Mouse (Mus musculus) MEL (cell line): ENCODE results near the gene Il6st. TPM values are rescaled to one million over a fixed set of nuclear protein-coding genes. Genes with fewer than 3 reads are reported as not detected.

Source experiments
- DNase-seq: peaks from one replicate; pipeline ENCODE4 v3.0.0; 2011; ENCODE audit warnings: low read depth, low spot score
- H3K27ac ChIP-seq: 2 replicates; pipeline ENCODE4 v1.5.1; 2012; ENCODE audit warnings: low read depth, mild to moderate bottlenecking, control low read depth, low read length, moderate library complexity; ENCODE audit not compliant: control insufficient read depth
- H3K27me3 ChIP-seq, 2 experiments: fragments of 150-350 bp in 1 of 2; sonication (generic) in 1 of 2; 2 replicates each; pipeline ENCODE4 v1.6.1; 2012; ENCODE audit warnings: low read length in 2 of 2, mild to moderate bottlenecking in 2 of 2, improper control_type of control experiment in 1 of 2, moderate library complexity in 1 of 2; ENCODE audit not compliant: insufficient read depth in 2 of 2, control insufficient read depth in 1 of 2
- H3K36me3 ChIP-seq, 2 experiments: 2 replicates each; pipeline ENCODE4 v1.6.1; 2012 to 2014; ENCODE audit warnings: low read length in 2 of 2, improper control_type of control experiment in 1 of 2, inconsistent platforms in 1 of 2, mild to moderate bottlenecking in 1 of 2; ENCODE audit not compliant: insufficient read depth in 2 of 2, control insufficient read depth in 1 of 2
- H3K4me1 ChIP-seq, 2 experiments: fragments of 150-350 bp in 1 of 2; sonication (generic) in 1 of 2; 2 replicates each; pipeline ENCODE4 v1.6.1; 2012; ENCODE audit warnings: low read length in 2 of 2, improper control_type of control experiment in 1 of 2, mild to moderate bottlenecking in 1 of 2; ENCODE audit not compliant: insufficient read depth in 2 of 2, control insufficient read depth in 1 of 2
- H3K4me3 ChIP-seq, 2 experiments: fragments of 150-350 bp in 1 of 2; sonication (generic) in 1 of 2; 2 replicates each; pipeline ENCODE4 v1.5.1; 2012; ENCODE audit warnings: low read depth in 2 of 2, low read length in 2 of 2, mild to moderate bottlenecking in 2 of 2, moderate library complexity in 2 of 2, control low read depth in 1 of 2, improper control_type of control experiment in 1 of 2; ENCODE audit not compliant: control insufficient read depth in 1 of 2, insufficient read depth in 1 of 2
- H3K79me2 ChIP-seq: 2 replicates; pipeline ENCODE4 v1.6.1; 2012; ENCODE audit warnings: mild to moderate bottlenecking, low read length, moderate library complexity; ENCODE audit not compliant: control insufficient read depth, poor library complexity, insufficient read depth
- H3K9ac ChIP-seq: 2 replicates; pipeline ENCODE4 v1.6.1; 2012; ENCODE audit warnings: low read depth, mild to moderate bottlenecking, control low read depth, low read length, moderate library complexity; ENCODE audit not compliant: control insufficient read depth, poor library complexity, severe bottlenecking
- H3K9me3 ChIP-seq: fragments of 150-350 bp; sonication (generic); replicated peaks from 2 replicates; pipeline ENCODE4 v1.6.1; 2012; ENCODE audit warnings: mild to moderate bottlenecking, low read length, improper control_type of control experiment, moderate library complexity; ENCODE audit not compliant: insufficient read depth
- CHD1 ChIP-seq: IDR thresholded peaks from 2 replicates; pipeline ENCODE4 v1.6.1; 2012; ENCODE audit warnings: low read depth, mild to moderate bottlenecking, inconsistent platforms, low read length, improper control_type of control experiment
- E2F4 ChIP-seq: IDR thresholded peaks from 2 replicates; pipeline ENCODE4 v1.6.1; 2011; ENCODE audit warnings: low read depth, low read length, improper control_type of control experiment, borderline replicate concordance
- EP300 ChIP-seq, 2 experiments: IDR thresholded peaks; 2 replicates each; pipeline ENCODE4 v1.6.1; 2011; ENCODE audit warnings: improper control_type of control experiment in 2 of 2, low read length in 2 of 2, low read depth in 1 of 2, mild to moderate bottlenecking in 1 of 2
- GATA1 ChIP-seq: IDR thresholded peaks from 2 replicates; pipeline ENCODE4 v1.6.1; 2011; ENCODE audit warnings: low read depth, low read length, improper control_type of control experiment
- MAFK ChIP-seq: IDR thresholded peaks from 2 replicates; pipeline ENCODE4 v1.6.1; 2011; ENCODE audit warnings: low read depth, mild to moderate bottlenecking, low read length, improper control_type of control experiment, borderline replicate concordance
- MAX ChIP-seq: IDR thresholded peaks from 2 replicates; pipeline ENCODE4 v1.6.1; 2011; ENCODE audit warnings: low read length, improper control_type of control experiment
- MAZ ChIP-seq: IDR thresholded peaks from 2 replicates; pipeline ENCODE4 v1.6.1; 2012; ENCODE audit warnings: low read depth, mild to moderate bottlenecking, inconsistent platforms, low read length, improper control_type of control experiment
- MYC ChIP-seq: IDR thresholded peaks from 2 replicates; pipeline ENCODE4 v1.6.1; 2011; ENCODE audit warnings: low read depth, mild to moderate bottlenecking, low read length, improper control_type of control experiment, moderate library complexity
- NELFE ChIP-seq: IDR thresholded peaks from 2 replicates; pipeline ENCODE4 v1.6.1; 2011; ENCODE audit warnings: low read depth, low read length, improper control_type of control experiment
- NRF1 ChIP-seq: IDR thresholded peaks from 2 replicates; pipeline ENCODE4 v1.6.1; 2014; ENCODE audit warnings: low read depth, mild to moderate bottlenecking, inconsistent platforms, low read length, improper control_type of control experiment, moderate library complexity; ENCODE audit not compliant: poor library complexity, insufficient read depth, severe bottlenecking
- POLR2AphosphoS5 ChIP-seq: IDR thresholded peaks from 2 replicates; pipeline ENCODE4 v1.6.1; 2012; ENCODE audit warnings: low read depth, borderline replicate concordance, mild to moderate bottlenecking, inconsistent platforms, low read length, moderate library complexity, mixed read lengths
- RCOR1 ChIP-seq: IDR thresholded peaks from 2 replicates; pipeline ENCODE4 v1.6.1; 2012; ENCODE audit warnings: low read depth, mild to moderate bottlenecking, inconsistent platforms, low read length, improper control_type of control experiment
- SIN3A ChIP-seq: IDR thresholded peaks from 2 replicates; pipeline ENCODE4 v1.6.1; 2012; ENCODE audit warnings: low read length, improper control_type of control experiment, inconsistent platforms
- SMC3 ChIP-seq: IDR thresholded peaks from 2 replicates; pipeline ENCODE4 v1.6.1; 2011; ENCODE audit warnings: low read depth, low read length, improper control_type of control experiment
- TCF12 ChIP-seq: IDR thresholded peaks from 2 replicates; pipeline ENCODE4 v1.6.1; 2014; ENCODE audit warnings: low read depth, mild to moderate bottlenecking, inconsistent platforms, low read length, improper control_type of control experiment, moderate library complexity
- USF1 ChIP-seq: IDR thresholded peaks from 2 replicates; pipeline ENCODE4 v1.6.1; 2014; ENCODE audit warnings: low read depth, mild to moderate bottlenecking, inconsistent platforms, low read length, improper control_type of control experiment, moderate library complexity
- ZC3H11A ChIP-seq: IDR thresholded peaks from 2 replicates; pipeline ENCODE4 v1.6.1; 2012; ENCODE audit warnings: low read depth, mild to moderate bottlenecking, inconsistent platforms, low read length, improper control_type of control experiment
- ZKSCAN1 ChIP-seq: IDR thresholded peaks from 2 replicates; pipeline ENCODE4 v1.6.1; 2012; ENCODE audit warnings: low read depth, mild to moderate bottlenecking, inconsistent platforms, low read length, improper control_type of control experiment, moderate library complexity
- ZMIZ1 ChIP-seq: IDR thresholded peaks from 2 replicates; pipeline ENCODE4 v1.6.1; 2012; ENCODE audit warnings: low read depth, mild to moderate bottlenecking, inconsistent platforms, low read length, improper control_type of control experiment, moderate library complexity
- ZNF384 ChIP-seq: IDR thresholded peaks from 2 replicates; pipeline ENCODE4 v1.6.1; 2012; ENCODE audit warnings: low read depth, mild to moderate bottlenecking, inconsistent platforms, low read length, improper control_type of control experiment
- polyA plus RNA-seq, 2 experiments: library from polyadenylated mRNA; stranded (reverse) in 1 of 2; unstranded in 1 of 2; fragments of >175 nt in 1 of 2; fragments of >200 nt in 1 of 2; gene quantifications; 2 replicates each; pipeline versions ENCODE4 v1.2.1 to v1.2.4; 2012; ENCODE audit warnings: low replicate concordance in 2 of 2, low read depth in 1 of 2; ENCODE audit not compliant: insufficient read length in 2 of 2, insufficient read depth in 1 of 2, missing spikeins in 1 of 2
- total RNA-seq: library from RNA; depleted of rRNA; stranded (reverse); fragments of 300-350 nt; gene quantifications from 2 replicates; pipeline ENCODE4 v1.2.3, GENCODE M21; 2012

The Il6st gene
- total and polyA plus RNA-seq, 3 experiments = 1.7 to 3.7 TPM; not detected in 1

GRCm38 (mm10) chr13:112533556-112533955, 69.7 kb downstream of the Il6st start:
- no peak overlapping the region for H3K4me3 ChIP-seq
- no peak for DNase-seq
- no peak overlapping the region for H3K27ac ChIP-seq
- TF ChIP-seq SIN3A = no peak
- no peaks in the 10 kb centered on the region for H3K9me3 ChIP-seq
- H3K9ac ChIP-seq = no peak overlapping the region
- H3K36me3 ChIP-seq = peaks cover 0 to 13% of the 10 kb centered on the region in 2 experiments; a peak in 2 of 4 replicates
- no peaks in the 10 kb centered on the region for H3K27me3 ChIP-seq
- H3K79me2 ChIP-seq = no peaks in the 10 kb centered on the region
- H3K4me1 ChIP-seq = peaks cover 7% of the 10 kb centered on the region in 2 experiments

GRCm38 (mm10) chr13:112536611-112537010, 72.7 kb downstream of the Il6st start:
- Histone ChIP-seq H3K4me3 (no peak overlapping the region), H3K4me1 (peaks cover 13 to 19% of the 10 kb centered on the region in 2 experiments), H3K27me3 (no peaks in the 10 kb centered on the region), H3K36me3 (peaks cover 0 to 17% of the 10 kb centered on the region in 2 experiments; a peak in 2 of 4 replicates), H3K9me3 (no peaks in the 10 kb centered on the region), H3K9ac (no peak overlapping the region)
- TF ChIP-seq ZKSCAN1 = no peak
- TF ChIP-seq ZNF384 = no peak
- TF ChIP-seq POLR2AphosphoS5 = no peak
- no peak for TF ChIP-seq MAZ
- TF ChIP-seq TCF12 = no peak
- TF ChIP-seq MAX = no peak
- TF ChIP-seq MYC = no peak
- no peak for TF ChIP-seq USF1
- no peak for TF ChIP-seq ZMIZ1
- TF ChIP-seq NRF1 = no peak
- no peak for TF ChIP-seq SMC3
- no peak for TF ChIP-seq NELFE
- TF ChIP-seq E2F4 = no peak
- TF ChIP-seq CHD1 = no peak
- TF ChIP-seq, all 39 proteins: peak for 0
- no peaks in the 10 kb centered on the region for H3K79me2 ChIP-seq
- no peak overlapping the region for H3K27ac ChIP-seq
- no peak for DNase-seq

- Histone ChIP-seq H3K9ac (no peak overlapping the region), H3K27me3 (no peaks in the 10 kb centered on the region), H3K79me2 (no peaks in the 10 kb centered on the region), H3K36me3 (peaks cover 0 to 21% of the 10 kb centered on the region in 2 experiments; a peak in 2 of 4 replicates), H3K9me3 (no peaks in the 10 kb centered on the region), H3K27ac (no peak overlapping the region), H3K4me1 (peaks cover 17 to 22% of the 10 kb centered on the region in 2 experiments), H3K4me3 (no peak overlapping the region)
- TF ChIP-seq USF1 = peak; percentile 64
- TF ChIP-seq ZC3H11A = no peak
- TF ChIP-seq GATA1 = peak; percentile 40; the same call in 1 of the 2 replicates
- TF ChIP-seq EP300 (IDR thresholded peaks at IDR 0.05; ENCODE audit: low read depth in 1 of 2, low read length in 2 of 2) = peak; percentile 50 to 76; a peak in 3 of 4 replicates
- TF ChIP-seq MAFK = no peak
- 0 out of 2 replicates have a peak, but pooled peaks have one; percentile 19 for TF ChIP-seq RCOR1
- peak; percentile 55; the same call in 1 of the 2 replicates for TF ChIP-seq TCF12
- TF ChIP-seq ZKSCAN1 = no peak
- DNase-seq = peak; percentile 22
These were observed 73.2 kb downstream of the Il6st start for GRCm38 (mm10) chr13:112537065-112537464.
